8 mouse cellular contexts compared by ENCODE assay signal in genomic region chr1:184825093-184825492, GRCm38 (mm10). TPM values are rescaled to one million over a fixed set of nuclear protein-coding genes. Genes with fewer than 3 reads are reported as not detected.
DNase-seq lines count a peak whose midpoint lies in the region; ATAC-seq lines count a peak whose summit lies in the region.

No protein-coding gene starts in this region.

- no peak overlapping the region for H3K9ac ChIP-seq in forebrain, embryonic 15.5 days (replicated peaks)
- no peak overlapping the region for H3K9ac ChIP-seq in kidney, embryonic 15.5 days

- peak; percentile 51; the same call in 1 of the 2 replicates for ATAC-seq in forebrain, embryonic 15.5 days (replicated peaks)
- no peak for ATAC-seq in kidney, embryonic 15.5 days (replicated peaks; ENCODE audit: low FRiP score)
- peak; percentile 72 for ATAC-seq in megakaryocyte, adult 5-6 weeks (ENCODE audit: poor library complexity, severe bottlenecking)

- peaks cover 16% of the 10 kb centered on the region for H3K4me1 ChIP-seq in forebrain, embryonic 15.5 days
- H3K4me1 ChIP-seq in kidney, embryonic 15.5 days: peaks cover 19% of the 10 kb centered on the region

- no peaks in the 10 kb centered on the region for H3K27me3 ChIP-seq in forebrain, embryonic 15.5 days
- no peaks in the 10 kb centered on the region for H3K27me3 ChIP-seq in kidney, embryonic 15.5 days

- H3K9me3 ChIP-seq in forebrain, embryonic 15.5 days: no peaks in the 10 kb centered on the region
- no peaks in the 10 kb centered on the region for H3K9me3 ChIP-seq in kidney, embryonic 15.5 days (replicated peaks)

- H3K4me3 ChIP-seq in forebrain, embryonic 15.5 days: no peak overlapping the region
- H3K4me3 ChIP-seq in kidney, embryonic 15.5 days (replicated peaks): no peak overlapping the region

- peak; percentile 24 to 59 for DNase-seq in cerebellum, postnatal 25 days
- no peak for DNase-seq in cerebellum, adult 11-12 months
- peak; percentile 29 for DNase-seq in urinary bladder, postnatal 25 days (ENCODE audit: low spot score)
- DNase-seq in urinary bladder, adult 2 months (ENCODE audit: low spot score): no peak
- peak; percentile 67 for DNase-seq in testis, postnatal 10 days (ENCODE audit: low spot score)

- H3K27ac ChIP-seq in forebrain, embryonic 15.5 days (replicated peaks): no peak overlapping the region
- H3K27ac ChIP-seq in kidney, embryonic 15.5 days: no peak overlapping the region

- H3K4me2 ChIP-seq in forebrain, embryonic 15.5 days (replicated peaks): no peak overlapping the region
- peak overlapping the region; percentile 24 for H3K4me2 ChIP-seq in kidney, embryonic 15.5 days

- WGBS in forebrain, embryonic 15.5 days: 26% methylated on average over 11 of the region's 11 CpGs
- WGBS in kidney, embryonic 15.5 days: 25% methylated on average over 11 of the region's 11 CpGs

- 0 out of 2 replicates have a peak, but pooled peaks cover under 1% of the 10 kb centered on the region for H3K36me3 ChIP-seq in forebrain, embryonic 15.5 days
- peaks cover 25% of the 10 kb centered on the region for H3K36me3 ChIP-seq in kidney, embryonic 15.5 days

RNA-seq across cellular contexts. Expression of gene Marc1, which starts 14.0 kb away (rescaled TPM):
- polyA plus RNA-seq in urinary bladder, adult 2 months (2012; rRNA removed): 0.40 and 0.62 TPM in 2 replicates
- polyA plus RNA-seq in forebrain, embryonic 15.5 days (2015; fragmentation: Nextera tagmentation; extraction: Ambion mirVana): not detected in 2 replicates
- 0.30 and 0.61 TPM in 2 replicates for polyA plus RNA-seq in kidney, embryonic 15.5 days (2015; fragmentation: Nextera tagmentation; extraction: Ambion mirVana)
- total RNA-seq in megakaryocyte, adult 5-6 weeks (2015): 0.62 TPM in 1 of 2 replicates, not detected in the other
- total RNA-seq in megakaryocyte, adult 5-6 weeks (2017): 0.37 TPM in 1 of 2 replicates, not detected in the other

RNA-seq across cellular contexts. Expression of gene Marc2, which starts 21.2 kb away (rescaled TPM):
- 102 and 119 TPM in 2 replicates for polyA plus RNA-seq in urinary bladder, adult 2 months (2012; rRNA removed)
- polyA plus RNA-seq in forebrain, embryonic 15.5 days (2015; fragmentation: Nextera tagmentation; extraction: Ambion mirVana): 107 and 109 TPM in 2 replicates
- polyA plus RNA-seq in kidney, embryonic 15.5 days (2015; fragmentation: Nextera tagmentation; extraction: Ambion mirVana): 185 and 196 TPM in 2 replicates
- 141 and 187 TPM in 2 replicates for total RNA-seq in megakaryocyte, adult 5-6 weeks (2015)
- total RNA-seq in megakaryocyte, adult 5-6 weeks (2017): 52.3 and 73.3 TPM in 2 replicates

RNA-seq across cellular contexts. Expression of gene C130074G19Rik, which starts 57.9 kb away (rescaled TPM):
- polyA plus RNA-seq in urinary bladder, adult 2 months (2012; rRNA removed): 12.2 and 22.0 TPM in 2 replicates
- 0.77 and 1.2 TPM in 2 replicates for polyA plus RNA-seq in forebrain, embryonic 15.5 days (2015; fragmentation: Nextera tagmentation; extraction: Ambion mirVana)
- polyA plus RNA-seq in kidney, embryonic 15.5 days (2015; fragmentation: Nextera tagmentation; extraction: Ambion mirVana): 2.3 and 2.7 TPM in 2 replicates
- total RNA-seq in megakaryocyte, adult 5-6 weeks (2015): not detected in 2 replicates
- not detected in 2 replicates for total RNA-seq in megakaryocyte, adult 5-6 weeks (2017)

Comparison
In these comparisons a context has a peak if more than half of its experiments do, and no peak if none do; other contexts are left out.
1. DNase-seq: peak in cerebellum, postnatal 25 days (2 of 2), urinary bladder, postnatal 25 days (single experiment) and testis, postnatal 10 days (single experiment); none in cerebellum, adult 11-12 months (single experiment) and urinary bladder, adult 2 months (single experiment).